Mouse (Mus musculus) spleen, postnatal 36 days (tissue): Measurements from ENCODE around the gene Fam71e1.
A peak's percentile ranks its signal among the peaks of the same experiment; 100 is the strongest.

ENCODE experiments used
- DNase-seq, 2 experiments: peaks; one replicate each; pipeline ENCODE4 v3.0.0; 2022; ENCODE audit warnings: low spot score in 2 of 2, mixed read lengths in 1 of 2

Gene Fam71e1

DNA sequence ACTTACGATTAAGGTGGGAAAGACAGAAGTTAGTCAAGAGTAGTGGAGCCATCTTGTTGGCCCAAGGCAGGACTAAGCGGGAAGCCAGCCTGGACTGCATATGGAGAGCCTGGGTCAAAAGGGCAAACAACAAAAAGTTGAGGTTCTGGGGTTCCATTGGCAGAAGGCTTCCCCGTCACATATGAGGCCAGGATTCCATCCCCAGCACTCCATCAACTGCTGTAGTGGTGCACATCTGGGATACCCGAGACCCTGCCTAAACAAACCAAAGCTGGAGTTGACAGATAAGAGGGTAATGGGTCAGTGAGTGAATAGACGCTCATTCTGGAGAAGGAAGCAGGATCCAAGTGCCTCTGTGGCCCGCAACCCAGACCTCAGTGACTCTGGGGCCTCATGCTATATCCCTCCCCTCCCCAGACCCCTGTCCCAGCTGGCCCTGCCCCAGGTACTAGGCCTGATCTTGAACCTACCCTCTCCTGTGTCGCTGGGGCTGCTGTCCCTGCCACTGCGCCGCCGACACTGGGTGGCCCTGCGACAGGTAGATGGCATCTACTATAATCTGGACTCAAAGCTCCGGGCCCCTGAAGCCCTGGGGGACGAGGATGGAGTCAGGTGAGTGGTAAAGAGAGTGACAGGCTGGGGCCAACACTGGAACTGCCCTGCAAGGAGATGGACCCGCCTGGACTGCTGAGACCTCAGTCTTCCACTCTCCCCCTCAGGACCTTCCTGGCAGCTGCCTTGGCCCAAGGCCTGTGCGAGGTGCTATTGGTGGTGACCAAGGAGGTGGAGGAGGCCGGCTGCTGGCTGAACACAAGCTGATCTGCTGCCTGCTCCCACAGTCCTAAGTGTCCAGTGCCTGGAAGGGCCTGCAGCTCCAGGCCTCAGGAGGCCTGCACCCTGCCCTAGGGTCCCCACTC lies 25.4 kb upstream of the Fam71e1 start:
- DNase-seq: no peak

GRCm38 (mm10) chr7:44471880-44472557 lies 24.4 kb upstream of the Fam71e1 start:
- DNase-seq: no peak

DNA sequence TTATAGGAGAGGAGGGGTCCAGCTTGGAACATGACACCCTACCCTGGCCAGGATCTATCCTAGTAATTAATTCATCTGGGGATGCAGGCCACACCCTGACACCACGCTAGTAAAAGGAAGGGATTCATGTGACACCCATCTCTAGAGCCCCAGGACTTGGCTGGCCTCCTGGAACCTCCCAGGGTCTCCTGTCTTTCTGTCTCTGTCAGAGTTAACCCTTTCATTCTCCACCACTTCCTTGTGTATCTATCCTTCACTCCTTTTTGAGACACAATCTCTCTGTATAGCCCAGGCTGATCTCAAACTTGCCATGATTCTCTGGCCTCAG lies 23.9 kb upstream of the Fam71e1 start:
- no peak for DNase-seq

DNA sequence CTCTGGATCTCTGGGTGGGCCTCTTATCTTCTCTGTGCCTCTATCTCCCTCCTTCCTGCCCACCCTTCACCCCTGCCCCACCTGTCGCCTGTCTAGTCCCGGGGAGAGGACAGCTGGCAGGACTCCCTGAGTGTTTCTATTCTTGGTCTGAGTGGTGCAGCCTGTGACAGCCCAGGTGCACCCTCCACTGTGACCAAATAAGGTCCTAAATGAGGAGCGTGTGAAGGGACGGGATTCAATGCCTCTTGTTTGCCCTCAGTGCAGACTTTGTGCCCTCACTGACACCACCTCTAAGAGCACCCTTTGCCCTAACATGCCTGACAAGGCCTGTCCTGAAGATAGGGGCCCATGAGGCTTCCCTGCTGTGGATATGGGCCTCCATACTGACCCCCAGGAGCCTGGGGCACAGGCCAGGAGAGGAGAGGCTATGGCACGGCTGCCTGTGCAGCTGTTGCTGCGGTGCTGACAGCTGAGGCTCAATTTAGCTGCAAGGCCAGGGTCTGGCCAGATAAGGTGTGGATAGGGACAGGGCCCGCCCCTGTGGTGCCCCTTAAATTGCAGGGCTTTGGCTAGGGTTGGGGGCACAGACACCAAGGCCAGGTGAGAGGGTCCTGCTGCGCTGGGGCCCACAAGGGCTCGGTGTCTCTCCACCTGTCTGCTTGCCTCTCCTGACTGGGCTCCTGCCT lies 23.3 kb upstream of the Fam71e1 start:
- DNase-seq: no peak

GRCm38 (mm10) chr7:44474419-44474818 lies 22.0 kb upstream of the Fam71e1 start:
- no peak for DNase-seq

DNA sequence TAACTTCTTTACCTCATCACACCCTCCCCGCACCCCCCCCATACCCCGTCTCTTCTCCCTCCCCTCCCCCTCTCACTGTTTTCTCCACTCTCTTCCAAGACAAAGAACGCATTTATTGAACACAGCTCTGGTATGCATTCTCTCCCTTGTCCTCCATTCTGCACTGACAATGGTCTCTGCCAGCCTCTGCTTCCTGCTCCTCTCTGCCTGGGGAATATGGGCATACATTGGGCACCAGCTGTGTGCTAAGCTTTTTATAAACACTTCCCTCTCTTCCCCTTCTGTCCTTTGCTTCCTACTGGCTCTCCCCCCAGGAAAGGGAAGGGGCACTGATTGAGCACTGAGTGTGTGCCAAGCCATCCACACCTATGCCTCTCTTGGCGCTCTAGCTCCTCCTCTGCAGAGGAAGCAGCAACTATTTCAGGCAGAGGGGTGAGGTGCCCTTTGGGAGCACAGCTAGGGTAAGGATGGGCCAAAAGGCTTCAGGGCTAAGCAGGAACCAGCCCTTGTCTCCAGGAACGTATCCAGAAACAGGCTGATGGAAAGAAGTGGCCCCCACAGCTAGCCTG lies 21.3 kb upstream of the Fam71e1 start:
- DNase-seq: no peak

- DNase-seq: peak in 1 of 2 experiments; percentile 40
Measured at GRCm38 (mm10) chr7:44482836-44483435, 13.4 kb upstream of the Fam71e1 start.

- no peak for DNase-seq
Measured at GRCm38 (mm10) chr7:44484109-44484508, 12.3 kb upstream of the Fam71e1 start.

- DNase-seq: peak; percentile 57 to 65
Measured at GRCm38 (mm10) chr7:44484841-44485571, 11.4 kb upstream of the Fam71e1 start.

DNA sequence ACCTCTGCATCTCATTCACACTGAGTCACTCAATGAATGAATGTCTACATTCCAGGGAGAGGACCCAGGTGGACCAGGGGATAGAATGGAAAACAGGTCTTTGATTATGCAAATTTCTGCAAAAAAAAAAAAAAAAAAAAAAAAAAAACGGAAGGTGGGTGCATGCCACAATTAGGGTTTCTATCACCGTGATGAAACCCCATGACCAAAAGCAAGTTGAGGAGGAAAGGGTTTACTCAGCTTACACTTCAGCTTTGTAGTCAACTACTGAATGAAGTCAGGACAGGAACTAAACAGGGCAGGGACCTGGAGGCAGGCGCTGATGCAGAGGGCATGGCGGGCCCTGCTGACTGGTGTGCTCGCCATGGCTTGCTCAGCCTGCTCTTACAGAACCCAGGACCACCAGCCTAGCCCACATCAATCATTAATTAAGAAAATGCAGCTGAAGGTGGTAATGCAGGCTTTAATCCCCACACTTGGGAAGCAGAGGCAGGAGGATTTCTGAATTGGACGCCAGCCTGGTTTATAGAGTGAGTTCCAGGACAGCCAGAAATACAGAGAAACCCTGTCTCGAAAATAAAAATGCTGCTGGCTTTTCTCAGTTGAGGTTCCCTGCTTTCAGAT lies 10.7 kb upstream of the Fam71e1 start:
- no peak for DNase-seq

- DNase-seq: no peak
Measured at GRCm38 (mm10) chr7:44486927-44487575, 9.3 kb upstream of the Fam71e1 start.

- DNase-seq: no peak
Measured at GRCm38 (mm10) chr7:44487936-44488335, 8.4 kb upstream of the Fam71e1 start.

- DNase-seq: no peak
Measured at GRCm38 (mm10) chr7:44488545-44488944, 7.8 kb upstream of the Fam71e1 start.

DNA sequence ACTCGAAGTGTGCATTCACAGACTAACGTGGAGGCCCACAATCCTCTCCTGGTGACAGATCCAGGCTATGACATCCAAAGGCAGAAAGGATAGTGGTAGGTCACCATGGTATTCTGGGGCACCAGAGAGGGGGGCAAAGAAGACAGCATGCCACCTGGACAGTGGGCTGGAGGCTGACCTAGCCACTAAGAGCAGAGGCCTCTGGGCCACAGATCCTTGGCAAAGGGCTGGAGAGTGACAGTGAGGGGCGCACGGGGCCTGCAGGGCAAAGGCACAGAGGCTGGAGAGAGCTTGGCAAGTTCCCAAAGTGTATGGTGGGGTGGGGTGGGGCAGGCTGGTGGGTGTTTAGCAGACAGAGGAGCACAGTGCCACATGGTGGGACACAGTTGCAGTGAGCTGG lies 6.1 kb upstream of the Fam71e1 start:
- no peak for DNase-seq

DNA sequence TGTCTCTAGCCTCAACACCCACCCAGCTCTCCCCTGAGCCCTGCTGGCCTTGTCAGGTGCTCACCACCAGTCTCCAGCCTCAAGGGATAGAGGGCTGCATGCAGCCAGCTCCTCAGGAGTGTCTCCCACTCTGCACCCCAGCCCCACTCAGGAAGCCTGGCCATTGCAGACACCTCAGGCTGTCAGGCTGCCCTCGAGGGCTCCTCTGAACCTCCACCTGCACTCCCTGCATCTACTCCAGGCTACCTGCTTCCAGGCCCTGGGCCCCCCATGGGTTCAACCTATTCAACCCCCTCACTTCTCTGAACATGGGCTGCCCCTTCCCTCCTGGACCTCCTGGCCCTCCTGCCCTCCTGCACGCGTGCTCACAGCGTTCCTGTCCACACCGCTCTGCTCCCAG lies 5.0 kb upstream of the Fam71e1 start:
- DNase-seq: no peak

DNA sequence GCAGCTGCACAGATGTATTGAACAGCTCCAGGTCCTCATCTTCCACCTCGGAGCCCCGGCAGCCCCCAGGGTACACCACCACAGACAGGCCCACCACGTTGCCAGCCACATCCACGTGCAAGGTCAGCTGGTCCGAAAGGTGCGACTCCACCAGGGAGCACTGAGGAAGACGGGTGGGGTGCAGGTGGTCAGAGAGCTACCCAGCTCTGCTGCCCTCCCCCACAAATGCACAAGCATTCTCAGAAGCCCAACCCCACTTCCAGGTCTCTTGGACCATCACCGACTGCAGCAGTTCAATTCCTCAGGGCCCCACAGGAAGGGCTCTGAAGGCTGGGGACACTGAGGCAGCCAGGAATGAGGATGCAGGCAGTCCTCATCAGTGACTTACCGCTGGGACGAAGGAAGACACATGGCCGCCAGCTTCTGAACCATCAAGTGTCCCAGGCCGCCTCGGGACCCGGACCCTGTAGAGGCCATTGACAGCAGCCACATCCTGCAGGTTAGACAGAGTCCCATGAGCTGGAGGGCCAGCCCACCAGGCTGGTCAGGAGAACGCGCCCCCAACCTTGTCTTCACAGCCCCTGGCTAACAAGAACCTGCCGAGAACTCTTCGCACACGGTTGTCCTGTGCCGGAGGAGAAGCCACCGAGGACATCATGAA lies 4.1 kb upstream of the Fam71e1 start:
- no peak for DNase-seq

DNA sequence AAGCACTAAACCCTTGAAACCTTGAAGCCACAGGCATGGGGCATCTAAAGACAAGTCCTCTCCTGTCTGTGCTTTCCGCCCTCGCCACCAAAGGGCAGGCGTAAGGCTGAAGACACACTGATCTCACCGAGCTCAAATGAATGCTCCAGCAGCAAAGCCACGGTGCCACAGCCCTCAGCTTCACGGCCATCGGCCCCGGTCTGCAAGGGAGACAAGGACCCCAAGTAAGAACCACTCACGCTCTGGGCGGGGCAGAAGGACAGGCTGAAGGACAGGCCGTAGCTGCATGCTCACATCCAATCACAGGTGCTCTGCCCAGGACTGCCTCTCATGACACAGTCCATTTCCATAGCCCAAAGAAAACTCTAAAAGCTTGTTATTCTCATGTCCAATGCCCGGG lies 1.7 kb upstream of the Fam71e1 start:
- DNase-seq: no peak

DNA sequence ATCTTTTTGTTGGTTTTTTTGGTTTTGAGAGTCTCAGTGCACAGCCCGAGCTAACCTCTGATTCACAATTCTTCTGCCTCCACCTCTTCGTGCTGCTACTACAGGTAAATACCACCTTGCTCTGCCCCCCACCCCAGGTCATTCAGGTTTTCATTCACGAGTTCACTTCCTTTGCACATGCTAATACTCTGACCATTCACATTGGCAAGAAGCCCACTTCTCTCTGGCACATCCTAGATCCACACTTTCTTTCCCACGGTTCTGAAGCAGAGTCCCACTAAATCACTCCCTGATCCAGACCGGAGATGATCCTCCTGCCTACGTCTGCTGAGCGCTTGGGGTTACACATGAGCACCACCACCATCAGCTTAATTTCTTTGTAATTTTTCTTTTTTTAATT lies 1.3 kb upstream of the Fam71e1 start:
- DNase-seq: no peak

GRCm38 (mm10) chr7:44496771-44497109 lies 359 bp downstream of the Fam71e1 start:
- DNase-seq: no peak
